ENCODE assay signal across 21 mouse cellular contexts in the genomic region with DNA sequence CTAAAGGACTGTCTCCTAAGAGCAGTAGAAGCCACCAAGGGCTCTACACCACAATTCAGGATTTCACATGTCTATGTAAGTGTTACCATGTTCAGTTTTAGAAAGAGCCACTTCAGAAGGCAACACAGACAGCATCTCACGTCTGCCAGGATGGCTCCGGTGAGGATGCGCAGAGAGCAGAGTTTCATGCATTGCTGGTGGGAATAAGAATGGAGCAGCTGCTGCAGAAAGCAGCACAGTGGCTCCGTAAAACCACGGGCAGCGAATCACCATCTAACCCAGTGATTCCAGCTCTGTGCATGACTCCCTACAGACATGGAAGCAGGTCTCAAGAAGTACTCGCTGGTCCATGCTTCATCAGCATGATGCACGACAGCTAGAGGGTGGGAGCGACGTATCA. TPM values are rescaled to one million over a fixed set of nuclear protein-coding genes. Genes with fewer than 3 reads are reported as not detected.
"Had no signal": no experiment of that assay in that cellular context is flagged by ENCODE, and none has a peak within 500 bp of the region (broad histone marks: within the 10 kb centered on the region; RNA-seq: fewer than 3 reads in every experiment).

No protein-coding gene starts in this region.

- H3K4me2 ChIP-seq: heart, embryonic 12.5 days; hindbrain, embryonic 12.5 days; hindbrain, embryonic 14.5 days; limb, embryonic 12.5 days; liver, embryonic 12.5 days had no signal

- H3K27ac ChIP-seq: gastrocnemius, adult 2 months; heart, embryonic 10.5 days; hindbrain, embryonic 10.5 days; hindbrain, embryonic 12.5 days; hindbrain, embryonic 14.5 days; left cerebral cortex, adult 2 months; limb, embryonic 10.5 days; limb, embryonic 12.5 days; liver, embryonic 12.5 days; liver, embryonic 14.5 days had no signal

- DNase-seq: gastrocnemius, adult 2 months; gastrocnemius, postnatal 10 days; gastrocnemius, postnatal 25 days; heart, adult 18-20 months; heart, postnatal 10 days; heart, postnatal 4 days; layer of hippocampus, adult 9-11 months had no signal

- H3K9me3 ChIP-seq: heart, embryonic 10.5 days; limb, embryonic 10.5 days; liver, embryonic 12.5 days had no signal

- H3K36me3 ChIP-seq: heart, embryonic 10.5 days; heart, embryonic 12.5 days; hindbrain, embryonic 10.5 days; hindbrain, embryonic 12.5 days; limb, embryonic 10.5 days; limb, embryonic 12.5 days; liver, embryonic 12.5 days had no signal

- ATAC-seq: forebrain, embryonic 16.5 days; hindbrain, embryonic 16.5 days; inflammation-experienced regulatory T-cells, adult 6 months had no signal

- H3K27me3 ChIP-seq: hindbrain, embryonic 12.5 days; limb, embryonic 12.5 days; liver, embryonic 12.5 days had no signal

- H3K4me1 ChIP-seq: heart, embryonic 10.5 days; heart, embryonic 12.5 days; hindbrain, embryonic 12.5 days; limb, embryonic 10.5 days; limb, embryonic 12.5 days; liver, embryonic 12.5 days had no signal

- H3K9ac ChIP-seq: heart, embryonic 12.5 days; hindbrain, embryonic 12.5 days; hindbrain, embryonic 14.5 days; limb, embryonic 12.5 days; liver, embryonic 12.5 days; liver, embryonic 14.5 days had no signal

- H3K4me3 ChIP-seq: gastrocnemius, adult 2 months; heart, embryonic 10.5 days; heart, embryonic 12.5 days; hindbrain, embryonic 10.5 days; hindbrain, embryonic 12.5 days; left cerebral cortex, adult 2 months; limb, embryonic 10.5 days; limb, embryonic 12.5 days; liver, embryonic 12.5 days had no signal

RNA-seq across cellular contexts. Expression of a gene that starts 31.5 kb away (rescaled TPM):
- total RNA-seq: granulocyte monocyte progenitor cell, adult 5-6 weeks; heart, adult 18-20 months had no signal
- polyA plus RNA-seq: inflammation-experienced regulatory T-cells, adult 6 months had no signal
